Mouse (Mus musculus) subcutaneous adipose tissue, adult 2 months (tissue): ENCODE results near the gene Zfp386. TPM values are rescaled to one million over a fixed set of nuclear protein-coding genes. Genes with fewer than 3 reads are reported as not detected.

Source experiments
- polyA plus RNA-seq: library from polyadenylated mRNA; depleted of rRNA; stranded (reverse); fragments of >200 nt; gene quantifications from 2 replicates; pipeline ENCODE4 v1.2.3, GENCODE M21; 2012; ENCODE audit warnings: low replicate concordance; rRNA removed

Gene Zfp386
- polyA plus RNA-seq, result 9.2 and 14.2 TPM in 2 replicates

GRCm38 (mm10) chr12:116047440-116048377, at the start of gene Zfp386:
Zfp386 (plus strand) TSS chr12:116047724.

GRCm38 (mm10) chr12:116077074-116077854, 29.7 kb downstream of the Zfp386 start, which contains the start of gene Vipr2:
Vipr2 (plus strand) TSS chr12:116077726.

Other genes with a start within 250 kb of the Zfp386 start
- gene Vipr2, start 30.0 kb downstream of the Zfp386 start, polyA plus RNA-seq, result 1.3 and 4.7 TPM in 2 replicates
- gene Wdr60, start 215.3 kb downstream of the Zfp386 start, polyA plus RNA-seq, result 5.3 and 9.8 TPM in 2 replicates
- gene Gm11027, start 227.7 kb downstream of the Zfp386 start, polyA plus RNA-seq, result not detected in 2 replicates
- 14.7 and 28.3 TPM in 2 replicates for gene Esyt2, start 233.5 kb downstream of the Zfp386 start, polyA plus RNA-seq